Mouse (Mus musculus): ENCODE measurements around the gene Ccdc85b. TPM values are rescaled to one million over a fixed set of nuclear protein-coding genes. Genes with fewer than 3 reads are reported as not detected.
A peak's percentile ranks its signal among the peaks of the same experiment; 100 is the strongest.

Gene Ccdc85b
- polyA plus RNA-seq, 1 experiment from 2014 or later = 12.9 TPM

GRCm38 (mm10) chr19:5477004-5477667 is 19.4 kb upstream of the Ccdc85b start:
- Histone ChIP-seq H3K27me3 (replicated peaks) (no peaks in the 10 kb centered on the region), H3K36me3 (peaks cover 22% of the 10 kb centered on the region), H3K4me3 (no peak overlapping the region), H3K27ac (no peak overlapping the region), H3K4me1 (peaks cover 24% of the 10 kb centered on the region), H3K9me3 (no peaks in the 10 kb centered on the region), H3K4me2 (replicated peaks) (no peak overlapping the region), H3K9ac (no peak overlapping the region)
- no peak for ATAC-seq (ENCODE audit: low FRiP score, low read depth)
- 79% methylated on average over 10 of the region's 10 CpGs for WGBS

DNA sequence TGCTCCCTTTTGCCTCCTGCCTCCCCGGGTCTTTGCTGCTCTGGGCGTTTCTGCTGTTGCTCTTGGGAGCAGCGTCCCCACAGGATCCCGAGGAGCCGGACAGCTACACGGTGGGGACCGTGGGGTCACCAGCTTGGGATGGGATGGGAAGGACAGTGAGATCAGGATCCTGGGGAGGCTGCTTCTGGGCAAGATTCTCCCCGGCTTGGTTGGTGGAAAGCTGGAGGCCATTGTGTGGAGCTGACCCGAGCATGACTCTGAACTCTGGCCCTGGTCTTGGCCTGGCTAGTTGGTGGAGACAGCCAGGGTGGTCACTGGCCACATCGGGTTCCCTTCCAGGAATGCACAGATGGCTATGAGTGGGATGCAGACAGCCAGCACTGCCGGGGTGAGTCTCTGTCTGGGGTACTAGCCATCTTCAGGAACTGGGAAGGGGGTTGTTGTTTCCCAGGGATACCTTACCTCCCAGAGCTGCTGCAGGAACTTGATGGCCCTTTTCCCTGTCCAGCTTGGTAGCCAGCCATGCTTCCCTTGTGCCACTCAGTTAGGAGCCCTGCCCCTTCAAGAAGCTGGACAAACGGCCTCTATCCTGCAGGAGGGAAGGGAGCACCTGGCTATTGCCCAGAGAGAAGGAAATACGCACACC is 17.5 kb upstream of the Ccdc85b start:
- H3K27me3 ChIP-seq (replicated peaks) = no peaks in the 10 kb centered on the region
- peak overlapping the region; percentile 32; the same call in 1 of the 2 replicates for H3K27ac ChIP-seq
- peak overlapping the region; percentile 85 for H3K9ac ChIP-seq
- 21% methylated on average over 13 of the region's 13 CpGs for WGBS
- H3K4me2 ChIP-seq (replicated peaks) = peak overlapping the region; percentile 98
- ATAC-seq (ENCODE audit: low FRiP score, low read depth) = 0 out of 2 replicates have a peak, but pooled peaks have one; percentile 14
- peaks cover 11% of the 10 kb centered on the region; the same call in 1 of the 2 replicates for H3K36me3 ChIP-seq
- H3K4me3 ChIP-seq = peak overlapping the region; percentile 61
- peaks cover 24% of the 10 kb centered on the region for H3K4me1 ChIP-seq
- H3K9me3 ChIP-seq = no peaks in the 10 kb centered on the region

GRCm38 (mm10) chr19:5474281-5475068 is 16.8 kb upstream of the Ccdc85b start:
- Histone ChIP-seq H3K4me3 (peak overlapping the region; percentile 61), H3K27ac (peak overlapping the region; percentile 32; the same call in 1 of the 2 replicates), H3K4me2 (replicated peaks) (peak overlapping the region; percentile 98), H3K9ac (peak overlapping the region; percentile 85), H3K4me1 (peaks cover 24% of the 10 kb centered on the region), H3K27me3 (replicated peaks) (no peaks in the 10 kb centered on the region), H3K9me3 (no peaks in the 10 kb centered on the region), H3K36me3 (peaks cover 11% of the 10 kb centered on the region; the same call in 1 of the 2 replicates)
- ATAC-seq (ENCODE audit: low FRiP score, low read depth) = peak; percentile 67
- WGBS = 1% methylated on average over 65 of the region's 68 CpGs

DNA sequence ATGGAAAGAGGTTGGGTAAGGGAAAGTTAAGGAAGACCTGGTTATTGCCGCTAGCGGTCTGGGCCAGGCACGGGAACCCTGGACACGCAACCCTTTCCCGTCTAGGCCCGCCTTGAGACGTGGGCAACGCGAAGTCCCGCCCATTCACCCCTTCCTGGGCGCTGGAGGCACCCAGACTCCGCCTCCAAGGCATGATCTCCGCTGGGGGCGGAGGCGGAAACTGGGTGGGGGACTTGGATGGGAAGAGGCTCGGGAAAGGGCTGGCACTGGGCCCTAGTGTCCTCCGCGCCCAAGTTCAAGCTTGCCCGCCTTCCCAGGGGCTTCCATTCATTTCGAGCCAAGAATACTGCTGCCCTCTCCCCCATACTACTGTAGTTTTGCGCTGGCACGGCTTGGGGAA is 16.0 kb upstream of the Ccdc85b start, which contains the start of gene Efemp2:
TSS of gene Efemp2 (plus strand) at position 235 of the 400 bp plus-strand sequence.
- peak within 1 kb of the TSS; percentile 61 for H3K4me3 ChIP-seq
- peak within 1 kb of the TSS; percentile 85 for H3K9ac ChIP-seq
- H3K9me3 ChIP-seq = no peaks in the 10 kb centered on the region
- peak within 1 kb of the TSS; percentile 32; the same call in 1 of the 2 replicates for H3K27ac ChIP-seq
- ATAC-seq (ENCODE audit: low FRiP score, low read depth) = 0 out of 2 replicates have a peak, but pooled peaks have one; percentile 45
- H3K4me1 ChIP-seq = peaks cover 24% of the 10 kb centered on the region
- H3K27me3 ChIP-seq (replicated peaks) = no peaks in the 10 kb centered on the region
- H3K4me2 ChIP-seq (replicated peaks) = peak within 1 kb of the TSS; percentile 98
- peaks cover 10% of the 10 kb centered on the region; the same call in 1 of the 2 replicates for H3K36me3 ChIP-seq
- 2% methylated on average over 22 of the region's 22 CpGs for WGBS

GRCm38 (mm10) chr19:5472857-5473256 is 15.2 kb upstream of the Ccdc85b start:
- no peak overlapping the region; the same call in 1 of the 2 replicates for H3K4me2 ChIP-seq (replicated peaks)
- H3K9me3 ChIP-seq = no peaks in the 10 kb centered on the region
- H3K27ac ChIP-seq = no peak overlapping the region
- H3K4me1 ChIP-seq = peaks cover 24% of the 10 kb centered on the region
- H3K36me3 ChIP-seq = 0 out of 2 replicates have a peak, but pooled peaks cover 3% of the 10 kb centered on the region
- no peak for ATAC-seq (ENCODE audit: low FRiP score, low read depth)
- no peak overlapping the region for H3K9ac ChIP-seq
- no peak overlapping the region for H3K4me3 ChIP-seq
- 81% methylated on average over 3 of the region's 3 CpGs for whole genome bisulfite sequencing
- no peaks in the 10 kb centered on the region for H3K27me3 ChIP-seq (replicated peaks)

DNA sequence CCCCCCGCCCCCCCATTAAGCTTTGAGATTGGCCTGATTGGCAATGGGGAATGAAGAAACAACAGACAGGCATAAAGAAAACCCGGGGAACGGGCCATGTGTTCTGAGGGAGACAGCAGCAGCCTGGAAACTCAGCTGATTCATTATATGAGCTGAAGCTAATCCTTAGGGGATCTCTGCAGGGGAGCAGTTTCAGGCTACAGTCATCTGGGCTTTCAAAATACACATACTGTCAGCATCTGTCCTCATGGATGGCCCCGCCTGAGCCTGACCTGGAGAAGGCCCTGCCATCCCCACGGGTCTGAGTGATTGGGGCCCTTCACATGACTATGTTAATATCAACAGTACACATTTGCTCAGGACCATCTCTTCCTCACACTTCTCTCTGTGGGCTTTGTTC is 14.2 kb upstream of the Ccdc85b start:
- ATAC-seq (ENCODE audit: low FRiP score, low read depth) = no peak
- no peak overlapping the region for H3K4me2 ChIP-seq (replicated peaks)
- no peak overlapping the region for H3K4me3 ChIP-seq
- peaks cover 24% of the 10 kb centered on the region for H3K4me1 ChIP-seq
- H3K9me3 ChIP-seq = no peaks in the 10 kb centered on the region
- no peak overlapping the region for H3K9ac ChIP-seq
- H3K27me3 ChIP-seq (replicated peaks) = no peaks in the 10 kb centered on the region
- no peak overlapping the region for H3K27ac ChIP-seq
- 46% methylated on average over 5 of the region's 5 CpGs for WGBS
- H3K36me3 ChIP-seq = peaks cover 8% of the 10 kb centered on the region

DNA sequence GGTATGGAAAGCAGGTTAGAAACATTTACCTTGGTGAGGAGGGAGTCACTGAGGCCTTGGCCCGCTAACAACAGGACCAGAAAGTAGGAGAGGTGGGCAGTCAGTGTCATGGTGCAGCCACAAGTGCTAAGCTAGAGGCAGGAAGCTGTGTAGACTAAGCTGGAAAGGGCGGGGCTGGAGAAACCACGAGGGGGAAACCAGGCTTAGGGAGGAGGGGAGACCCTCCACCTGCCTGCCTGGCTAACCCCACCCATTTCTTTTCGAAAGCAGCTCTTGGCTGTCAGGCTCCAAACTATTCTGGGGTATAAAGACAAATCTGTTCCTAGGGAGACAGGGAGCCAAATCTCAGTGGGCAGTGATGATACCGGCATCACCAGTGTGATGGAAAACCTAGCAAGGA is 10.7 kb upstream of the Ccdc85b start, which contains the start of gene Ctsw:
TSS of gene Ctsw (minus strand) at position 134 of the 400 bp plus-strand sequence.
- H3K4me3 ChIP-seq = no peak within 1 kb of the TSS
- WGBS = 64% methylated on average over 5 of the region's 5 CpGs
- peaks cover 10% of the 10 kb centered on the region for H3K4me1 ChIP-seq
- H3K9me3 ChIP-seq = no peaks in the 10 kb centered on the region
- peaks cover 30% of the 10 kb centered on the region for H3K36me3 ChIP-seq
- no peak within 1 kb of the TSS for H3K9ac ChIP-seq
- no peak within 1 kb of the TSS for H3K27ac ChIP-seq
- no peak for ATAC-seq (ENCODE audit: low FRiP score, low read depth)
- no peak within 1 kb of the TSS for H3K4me2 ChIP-seq (replicated peaks)
- H3K27me3 ChIP-seq (replicated peaks) = no peaks in the 10 kb centered on the region

DNA sequence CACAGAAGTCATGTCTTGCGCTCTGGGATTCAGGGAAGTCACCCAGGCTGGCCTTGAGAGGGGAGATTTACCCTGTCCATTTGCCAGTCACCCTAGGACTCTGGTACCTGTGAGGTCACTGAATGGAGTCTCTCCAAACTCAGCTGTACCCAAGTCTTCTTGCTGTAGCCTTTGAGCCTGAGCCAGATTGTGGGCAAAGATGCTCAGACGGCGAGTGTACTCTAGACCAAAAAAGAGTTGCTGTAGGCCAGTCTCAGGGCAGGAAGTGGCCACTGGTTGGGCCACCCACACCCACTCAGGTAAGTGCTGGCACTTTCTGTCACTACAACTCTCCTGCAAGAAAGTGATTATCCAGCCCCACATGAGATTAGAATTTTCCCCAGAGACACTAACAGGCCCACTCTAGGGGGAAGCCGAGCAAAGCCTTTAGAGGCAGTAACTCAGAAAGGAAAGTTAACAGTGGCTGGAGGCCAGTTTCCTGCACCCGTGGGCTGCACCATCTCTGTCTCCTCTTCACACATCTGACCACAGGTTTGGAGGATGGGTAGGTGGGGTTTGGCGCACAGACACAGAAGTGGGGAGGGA is 9.3 kb upstream of the Ccdc85b start:
- Histone ChIP-seq H3K4me1 (peaks cover 10% of the 10 kb centered on the region), H3K36me3 (peaks cover 41% of the 10 kb centered on the region), H3K9ac (no peak overlapping the region), H3K4me2 (replicated peaks) (no peak overlapping the region), H3K9me3 (no peaks in the 10 kb centered on the region), H3K27me3 (replicated peaks) (no peaks in the 10 kb centered on the region), H3K27ac (no peak overlapping the region), H3K4me3 (no peak overlapping the region)
- no peak for ATAC-seq (ENCODE audit: low FRiP score, low read depth)
- WGBS = 94% methylated on average over 6 of the region's 6 CpGs

- ATAC-seq (ENCODE audit: low FRiP score, low read depth) = no peak
- no peaks in the 10 kb centered on the region for H3K27me3 ChIP-seq (replicated peaks)
- peaks cover 19% of the 10 kb centered on the region for H3K4me1 ChIP-seq
- H3K9ac ChIP-seq = no peak overlapping the region
- H3K4me2 ChIP-seq (replicated peaks) = no peak overlapping the region
- H3K4me3 ChIP-seq = no peak overlapping the region
- peaks cover 41% of the 10 kb centered on the region for H3K36me3 ChIP-seq
- H3K9me3 ChIP-seq = no peaks in the 10 kb centered on the region
- WGBS = 96% methylated on average over 8 of the region's 8 CpGs
- H3K27ac ChIP-seq = no peak overlapping the region
Observed at GRCm38 (mm10) chr19:5465037-5465436, 7.3 kb upstream of the Ccdc85b start.

DNA sequence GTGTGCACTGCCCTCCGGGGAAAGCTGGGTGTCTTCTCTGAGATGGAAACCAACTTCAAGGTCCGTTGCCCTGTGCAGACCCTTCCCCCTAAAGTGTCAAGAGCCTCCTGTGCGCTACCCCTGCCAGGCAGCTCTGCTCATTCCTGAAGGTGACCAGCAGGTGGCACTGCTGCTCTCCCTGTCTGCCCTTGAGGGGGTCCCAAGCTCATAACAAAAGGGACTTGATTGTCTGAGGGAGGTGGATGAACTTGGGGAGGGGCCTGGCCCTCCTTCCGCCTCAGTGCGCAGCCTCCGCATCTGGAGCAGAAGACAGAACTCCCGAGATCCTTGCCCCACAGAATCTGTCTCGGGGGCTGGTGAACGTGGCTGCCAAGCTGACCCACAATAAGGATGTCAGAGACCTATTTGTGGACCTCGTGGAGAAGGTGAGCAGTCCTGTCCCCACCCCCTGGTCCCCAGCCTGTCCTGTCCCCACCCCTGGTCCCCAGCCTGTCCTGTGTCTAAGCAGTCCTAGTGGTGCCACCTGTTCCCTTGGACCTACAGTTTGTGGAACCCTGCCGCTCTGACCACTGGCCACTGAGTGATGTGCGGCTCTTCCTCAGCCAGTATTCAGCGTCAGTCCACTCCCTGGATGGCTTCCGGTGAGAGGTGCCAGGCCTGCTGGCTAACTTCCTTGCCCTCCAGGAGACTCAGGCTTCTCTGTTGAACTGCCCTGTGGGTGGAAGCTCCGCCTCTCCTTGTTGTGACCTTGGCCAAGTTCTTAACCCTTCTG is 6.3 kb upstream of the Ccdc85b start:
- Histone ChIP-seq H3K9ac (peak overlapping the region; percentile 57), H3K36me3 (peaks cover 41% of the 10 kb centered on the region), H3K27ac (no peak overlapping the region), H3K4me3 (peak overlapping the region; percentile 18; the same call in 1 of the 2 replicates), H3K4me1 (peaks cover 22% of the 10 kb centered on the region), H3K4me2 (replicated peaks) (peak overlapping the region; percentile 58), H3K9me3 (no peaks in the 10 kb centered on the region), H3K27me3 (replicated peaks) (no peaks in the 10 kb centered on the region; the same call in 1 of the 2 replicates)
- ATAC-seq (ENCODE audit: low FRiP score, low read depth) = peak; percentile 63
- 45% methylated on average over 15 of the region's 15 CpGs for WGBS

DNA sequence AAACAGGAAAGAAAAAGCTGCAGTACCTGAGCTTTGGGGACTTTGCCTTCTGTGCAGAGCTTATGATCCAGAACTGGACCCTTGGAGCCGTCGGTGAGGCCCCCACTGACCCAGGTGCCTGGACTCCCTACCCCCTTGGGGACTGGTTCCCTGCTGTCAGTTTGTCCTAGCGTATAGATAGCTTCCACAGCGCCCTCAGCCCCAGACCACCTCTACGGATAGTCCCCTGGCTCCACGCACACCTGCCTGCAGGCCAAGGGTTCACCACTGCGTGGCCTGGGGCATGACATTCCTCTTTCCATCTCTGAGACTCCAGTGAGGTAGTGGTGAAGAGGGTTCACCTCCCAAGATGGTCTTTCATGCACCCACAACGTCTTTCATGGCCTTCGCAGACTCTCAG is 5.5 kb upstream of the Ccdc85b start:
- 90% methylated on average over 9 of the region's 9 CpGs for WGBS
- H3K36me3 ChIP-seq = peaks cover 41% of the 10 kb centered on the region

More for the DNA sequence above, 5.5 kb upstream of the Ccdc85b start:
- Histone ChIP-seq H3K9ac (no peak overlapping the region), H3K4me3 (0 out of 2 replicates have a peak overlapping the region, but pooled peaks have one; percentile 2), H3K27ac (no peak overlapping the region), H3K9me3 (no peaks in the 10 kb centered on the region), H3K4me1 (peaks cover 22% of the 10 kb centered on the region), H3K4me2 (replicated peaks) (no peak overlapping the region), H3K27me3 (replicated peaks) (no peaks in the 10 kb centered on the region; the same call in 1 of the 2 replicates)
- no peak for ATAC-seq (ENCODE audit: low FRiP score, low read depth)

All from neural tube, embryonic 12.5 days (tissue).